Mouse (Mus musculus) gastrocnemius, adult 18-20 months (tissue): ENCODE measurements around the gene Arhgap23. TPM values are rescaled to one million over a fixed set of nuclear protein-coding genes. Genes with fewer than 3 reads are reported as not detected.
A peak's percentile ranks its signal among the peaks of the same experiment; 100 is the strongest.

Experiments
- DNase-seq: peaks from one replicate; pipeline ENCODE4 v3.0.0; 2021; ENCODE audit warnings: low spot score
- total RNA-seq, 2 experiments: library from RNA; stranded (reverse); gene quantifications; 2 replicates each; pipeline ENCODE4 v1.2.3; 2021

The Arhgap23 gene
- total RNA-seq, 2 experiments from 2014 or later, result 4.8 to 7.5 TPM

- no peak for DNase-seq
Observed at GRCm38 (mm10) chr11:97463166-97463565, 47.8 kb downstream of the Arhgap23 start.

GRCm38 (mm10) chr11:97463991-97464390 is 48.7 kb downstream of the Arhgap23 start:
- peak; percentile 61 for DNase-seq

- DNase-seq, result no peak
Observed at GRCm38 (mm10) chr11:97465957-97466356, 50.6 kb downstream of the Arhgap23 start.

- peak; percentile 45 for DNase-seq
Observed at GRCm38 (mm10) chr11:97466444-97467160, 51.3 kb downstream of the Arhgap23 start.

- DNase-seq, result peak; percentile 86
Observed at GRCm38 (mm10) chr11:97468639-97469287, 53.4 kb downstream of the Arhgap23 start.

GRCm38 (mm10) chr11:97469828-97470227 is 54.5 kb downstream of the Arhgap23 start:
- no peak for DNase-seq

- no peak for DNase-seq
Observed at GRCm38 (mm10) chr11:97471276-97471675, 55.9 kb downstream of the Arhgap23 start.

DNA sequence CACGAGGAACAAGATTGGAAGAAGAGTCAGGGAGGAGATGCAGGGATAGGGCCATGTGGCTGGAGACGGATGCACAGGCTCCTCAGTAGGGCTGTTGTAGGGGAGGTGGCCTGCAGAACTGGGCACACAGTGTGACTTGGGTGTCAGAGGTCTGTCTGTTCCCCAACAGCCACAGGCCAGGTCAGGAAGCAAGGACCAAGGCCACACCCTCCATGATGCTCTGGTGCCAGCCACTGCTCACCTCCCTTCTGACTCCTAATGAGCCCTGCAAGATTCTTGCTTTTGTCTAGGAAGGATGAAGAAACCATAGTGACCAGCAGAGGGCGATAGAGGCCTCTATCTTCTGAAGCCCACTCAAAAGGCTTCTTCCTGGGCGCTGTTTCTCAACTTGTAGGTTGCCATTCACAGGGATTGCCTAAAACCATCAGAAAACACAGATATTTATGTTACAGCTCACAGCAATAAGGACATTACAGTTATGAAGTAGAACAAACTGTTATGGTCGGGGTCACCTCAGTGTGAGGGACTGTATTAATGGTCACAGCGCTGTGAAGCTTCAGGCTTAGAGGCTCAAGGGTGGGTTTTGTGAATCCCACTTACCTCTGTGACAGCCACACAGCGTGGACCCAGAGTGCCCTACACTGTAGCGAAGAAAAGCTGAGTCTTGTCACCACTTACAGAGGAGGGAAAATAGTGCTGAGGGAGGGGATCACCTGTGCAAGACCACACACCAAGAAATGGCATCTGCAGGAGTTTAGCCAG is 61.2 kb downstream of the Arhgap23 start:
- peak; percentile 47 for DNase-seq

DNA sequence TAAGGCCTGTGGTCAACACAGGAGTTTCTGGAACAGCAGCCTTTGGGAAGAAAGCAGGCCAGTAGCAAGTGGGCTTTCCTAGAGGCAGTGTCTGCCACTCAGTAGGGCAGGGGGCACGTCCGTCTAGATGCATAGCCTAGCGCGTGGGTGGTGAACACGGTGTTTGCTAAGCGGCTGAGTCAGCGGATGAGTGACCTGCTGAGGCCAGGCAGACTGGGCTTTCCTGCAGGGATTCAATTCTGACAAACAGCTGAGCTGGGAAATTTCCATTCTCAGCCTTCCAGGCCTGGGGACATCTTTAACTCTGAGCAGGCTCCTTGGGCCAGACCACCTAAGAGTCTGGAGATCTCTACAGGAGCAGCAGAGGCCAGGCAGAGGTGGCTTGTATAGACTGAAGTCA is 62.1 kb downstream of the Arhgap23 start:
- no peak for DNase-seq

DNA sequence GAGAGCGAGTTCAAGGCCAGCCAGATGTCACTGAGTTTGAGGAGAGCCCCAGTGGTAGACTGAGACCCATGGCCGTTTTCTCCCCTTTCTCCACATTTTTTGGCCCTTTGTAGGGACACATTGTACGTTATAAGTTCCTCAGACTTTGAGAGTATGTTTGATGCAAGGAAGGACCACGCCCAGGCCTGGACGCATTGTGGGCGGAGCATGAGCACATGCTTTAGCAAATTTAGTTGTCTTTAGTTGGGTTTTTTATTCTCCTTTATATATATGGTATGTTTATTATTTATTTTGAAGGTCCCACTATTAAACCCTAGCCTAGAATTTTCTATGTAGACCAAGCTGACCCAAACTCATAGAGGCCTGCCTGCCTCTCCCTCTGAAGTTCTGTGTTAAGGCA is 63.0 kb downstream of the Arhgap23 start:
- DNase-seq, result no peak

DNA sequence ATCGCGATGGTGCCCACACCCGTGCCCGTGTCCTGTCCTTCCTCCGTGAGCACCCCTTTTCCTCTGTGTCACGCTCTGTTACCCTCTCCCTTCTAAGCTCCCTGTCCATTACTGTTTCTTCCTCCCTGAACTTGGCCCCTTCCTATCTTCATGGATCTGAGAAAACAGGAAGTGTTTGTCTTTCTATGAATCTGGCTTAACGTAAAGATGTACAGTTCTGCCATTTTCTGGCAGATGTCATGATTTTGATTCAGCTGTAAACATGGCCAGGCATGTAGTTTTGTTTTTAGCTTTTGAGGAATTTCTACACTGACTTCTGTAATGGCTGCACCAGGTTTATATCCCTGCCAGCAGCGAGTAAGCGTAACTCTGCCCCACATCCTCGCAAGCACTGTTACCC is 63.8 kb downstream of the Arhgap23 start:
- DNase-seq, result no peak

DNA sequence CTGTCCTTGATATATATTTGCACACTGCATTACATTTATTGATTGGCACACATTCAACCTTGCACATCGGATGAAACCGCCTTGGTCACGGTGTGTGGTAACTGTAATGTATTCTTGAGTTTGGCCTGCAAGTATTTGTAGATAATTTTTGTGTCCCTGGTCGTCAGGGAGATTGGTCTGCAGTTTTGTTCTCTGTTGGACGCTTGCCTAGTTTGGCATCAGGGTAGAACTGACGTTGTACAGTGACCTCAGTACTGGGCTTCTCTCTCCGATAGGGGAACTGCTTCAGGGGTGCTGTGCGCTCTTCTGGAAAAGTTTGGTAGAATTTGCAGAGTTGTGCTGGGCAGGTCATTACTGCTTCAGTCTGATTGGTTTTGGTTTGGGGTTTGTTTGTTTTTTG is 64.5 kb downstream of the Arhgap23 start:
- DNase-seq, result no peak

GRCm38 (mm10) chr11:97485661-97486060 is 70.3 kb downstream of the Arhgap23 start:
- no peak for DNase-seq

DNA sequence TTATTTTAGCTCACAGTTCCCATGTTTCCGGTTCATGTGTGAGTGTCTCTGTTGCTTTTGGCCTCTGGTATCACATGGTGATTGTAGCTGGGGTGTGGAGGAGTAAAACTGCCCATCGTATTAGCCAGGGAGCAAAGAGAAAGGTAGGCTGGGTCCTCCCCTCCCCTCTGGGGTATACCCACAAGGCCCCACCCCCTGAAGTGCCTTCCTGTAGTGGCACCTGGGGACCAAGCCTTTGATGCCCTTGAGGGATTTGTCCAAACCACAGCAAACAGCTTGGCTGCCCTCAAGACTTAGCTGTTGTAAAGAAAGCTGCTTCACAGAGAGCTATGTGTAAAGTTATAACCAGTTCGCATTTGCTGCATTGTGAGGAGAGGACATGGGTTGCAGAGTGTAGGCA is 72.3 kb downstream of the Arhgap23 start:
- no peak for DNase-seq

DNA sequence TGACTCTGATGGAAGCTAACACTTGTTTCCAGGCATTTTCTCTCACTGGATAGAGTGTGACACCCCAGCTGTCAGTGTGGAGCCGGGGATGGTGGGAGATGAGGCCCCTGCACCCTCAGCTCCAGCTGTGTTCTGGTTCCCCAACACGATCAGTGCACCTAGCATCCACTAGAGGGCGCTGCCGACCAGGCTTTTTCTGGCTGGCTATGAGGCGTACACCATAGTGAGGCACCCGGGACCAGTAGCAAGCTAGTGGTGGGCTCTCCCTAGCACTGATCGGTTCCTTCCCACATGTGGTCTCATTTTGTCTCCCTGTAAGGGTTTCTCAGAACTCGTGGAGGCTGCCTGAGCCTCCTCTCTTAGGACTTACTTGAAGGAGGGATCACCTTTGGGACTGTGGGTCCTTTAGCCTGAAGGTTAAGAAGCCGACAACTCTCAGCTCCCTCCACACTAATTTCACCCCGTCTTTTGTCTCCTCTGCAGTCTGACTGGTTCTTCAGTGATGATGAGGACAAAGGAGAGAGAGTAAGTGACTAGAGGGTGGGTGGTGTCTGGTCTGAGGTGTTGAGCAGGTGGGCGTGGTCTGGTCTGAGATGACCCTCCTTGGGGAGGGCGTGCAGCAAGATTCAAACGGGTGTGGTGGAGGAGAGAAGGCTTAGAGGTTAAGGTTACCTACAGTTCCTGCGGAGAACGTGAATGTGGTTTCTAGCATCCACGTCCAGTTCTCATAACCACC is 74.4 kb downstream of the Arhgap23 start:
- peak; percentile 71 for DNase-seq

- DNase-seq, result no peak
Observed at GRCm38 (mm10) chr11:97491640-97492039, 76.3 kb downstream of the Arhgap23 start.

GRCm38 (mm10) chr11:97492836-97493235 is 77.5 kb downstream of the Arhgap23 start:
- DNase-seq, result no peak

GRCm38 (mm10) chr11:97497543-97497942 is 82.2 kb downstream of the Arhgap23 start:
- DNase-seq, result no peak

- no peak for DNase-seq
Observed at GRCm38 (mm10) chr11:97499865-97500719, 84.8 kb downstream of the Arhgap23 start, which contains the start of gene 4933428G20Rik. TSS of gene 4933428G20Rik (minus strand) at chr11:97500340.

- DNase-seq, result no peak
Observed at GRCm38 (mm10) chr11:97500720-97501448, 85.6 kb downstream of the Arhgap23 start.
